Mouse (Mus musculus): ENCODE measurements around the gene Tulp3.

Tulp3 gene

DNA sequence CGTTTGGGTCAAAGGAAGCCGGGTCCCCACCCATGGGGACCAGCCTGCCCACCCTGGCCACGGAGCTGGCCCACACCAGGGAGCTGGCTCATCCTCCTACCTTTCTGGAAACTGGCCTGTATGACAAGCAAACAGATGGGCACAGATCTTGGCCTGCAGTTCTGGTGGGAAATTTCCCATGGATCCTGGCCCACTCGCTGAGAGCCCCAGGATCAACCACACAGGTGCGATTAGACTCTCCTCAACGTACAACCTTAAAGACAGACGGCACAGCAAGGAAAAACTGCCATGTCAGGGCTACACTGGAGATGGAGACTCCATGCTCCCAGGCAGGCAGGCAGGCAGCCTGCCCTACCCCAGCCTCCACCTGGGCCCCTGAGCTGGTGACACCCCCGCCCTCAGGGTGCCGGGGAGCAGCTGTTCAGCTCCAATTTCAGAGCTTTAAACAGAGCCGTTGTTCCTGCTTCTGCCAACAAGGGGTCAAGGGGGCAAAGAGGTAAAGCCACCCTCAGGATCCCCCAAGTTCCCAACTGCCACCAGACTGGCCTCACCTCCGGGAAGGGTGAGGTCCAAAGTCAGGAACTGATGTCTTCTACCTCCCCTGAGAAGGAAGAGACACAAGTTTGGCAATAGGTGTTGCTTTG lies 58.8 kb downstream of the Tulp3 start:
- DNase-seq (ENCODE audit: low spot score), result no peak

DNA sequence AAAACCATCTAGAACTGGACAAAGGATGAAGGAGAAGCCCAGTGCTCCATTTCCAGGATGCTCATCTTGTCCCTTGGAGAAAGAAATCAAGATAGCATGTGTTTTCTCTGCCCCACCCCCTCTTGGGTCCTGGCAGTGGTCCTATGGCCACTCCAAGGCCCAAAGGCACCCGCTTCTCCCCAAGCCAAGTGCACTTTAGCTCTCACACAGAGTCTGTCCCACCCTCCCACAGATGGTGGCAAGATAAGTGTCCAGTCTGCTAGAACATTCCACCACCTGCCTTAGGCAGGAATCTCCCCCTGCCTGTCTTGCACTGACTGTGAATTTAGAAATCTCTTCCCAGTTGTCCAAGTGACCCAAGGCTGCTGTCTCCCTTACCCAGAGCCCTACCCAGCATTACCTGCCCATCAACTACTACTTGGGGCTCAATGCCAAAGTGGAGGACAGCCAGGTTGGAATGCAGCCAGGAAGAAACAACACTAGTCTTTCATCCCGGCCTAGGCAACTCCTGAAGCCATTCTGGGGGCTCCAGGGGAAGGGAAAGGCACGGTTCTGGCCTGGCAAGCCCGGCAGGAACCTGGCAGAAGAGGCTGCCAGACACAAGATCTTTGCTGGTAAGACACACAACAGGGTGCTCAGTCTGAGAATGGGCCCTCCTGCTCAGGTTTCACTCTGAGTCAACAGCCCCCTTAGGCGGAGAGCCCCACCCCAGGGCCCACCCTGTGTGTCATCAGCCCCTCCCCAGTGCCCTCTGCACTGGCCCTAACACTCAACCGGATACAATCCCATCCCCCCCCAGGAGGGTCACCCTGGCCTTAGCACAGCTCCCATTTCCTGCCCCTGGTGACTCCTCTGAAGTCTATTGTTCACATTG lies 59.5 kb downstream of the Tulp3 start:
- no peak for DNase-seq (ENCODE audit: low spot score)

DNA sequence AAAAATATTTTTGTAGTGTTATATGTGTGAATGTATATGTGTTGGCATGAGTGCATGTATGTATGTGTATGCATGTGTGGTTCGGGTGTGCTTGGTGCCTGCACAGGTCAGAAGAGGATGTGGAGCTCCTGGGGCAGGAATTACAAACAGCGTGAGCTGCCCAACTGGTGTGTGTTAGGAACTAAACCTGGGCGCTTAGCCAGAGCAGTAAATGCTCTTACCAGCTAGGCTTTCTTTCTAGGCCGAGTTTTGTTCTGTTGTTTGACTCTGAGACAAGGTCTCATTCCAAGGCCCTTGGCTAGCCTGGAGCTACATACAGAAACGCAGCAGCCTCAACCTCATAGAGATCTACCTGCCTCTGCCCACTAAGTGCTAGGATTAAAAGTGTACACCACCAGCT lies 64.4 kb downstream of the Tulp3 start:
- DNase-seq (ENCODE audit: low spot score), result no peak

DNA sequence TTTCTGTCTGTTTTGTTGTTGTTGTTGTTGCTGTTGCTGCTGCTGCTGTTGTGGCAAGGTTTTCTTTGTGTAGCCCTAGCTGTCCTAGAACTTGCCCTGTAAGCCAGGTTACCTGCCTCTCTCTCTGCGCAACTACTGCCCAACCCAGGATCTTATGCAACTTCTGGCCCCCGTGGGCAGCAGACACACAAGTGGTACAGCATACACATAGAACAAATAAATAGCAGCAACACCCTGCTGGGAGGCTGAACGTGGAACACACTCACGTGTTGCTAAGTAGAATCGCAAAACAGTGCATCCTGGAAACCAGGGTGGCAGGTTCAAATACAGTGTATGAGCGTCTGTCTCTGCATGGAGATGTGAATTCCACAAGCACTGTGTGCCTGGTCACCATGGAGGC lies 67.0 kb downstream of the Tulp3 start:
- no peak for DNase-seq (ENCODE audit: low spot score)

DNA sequence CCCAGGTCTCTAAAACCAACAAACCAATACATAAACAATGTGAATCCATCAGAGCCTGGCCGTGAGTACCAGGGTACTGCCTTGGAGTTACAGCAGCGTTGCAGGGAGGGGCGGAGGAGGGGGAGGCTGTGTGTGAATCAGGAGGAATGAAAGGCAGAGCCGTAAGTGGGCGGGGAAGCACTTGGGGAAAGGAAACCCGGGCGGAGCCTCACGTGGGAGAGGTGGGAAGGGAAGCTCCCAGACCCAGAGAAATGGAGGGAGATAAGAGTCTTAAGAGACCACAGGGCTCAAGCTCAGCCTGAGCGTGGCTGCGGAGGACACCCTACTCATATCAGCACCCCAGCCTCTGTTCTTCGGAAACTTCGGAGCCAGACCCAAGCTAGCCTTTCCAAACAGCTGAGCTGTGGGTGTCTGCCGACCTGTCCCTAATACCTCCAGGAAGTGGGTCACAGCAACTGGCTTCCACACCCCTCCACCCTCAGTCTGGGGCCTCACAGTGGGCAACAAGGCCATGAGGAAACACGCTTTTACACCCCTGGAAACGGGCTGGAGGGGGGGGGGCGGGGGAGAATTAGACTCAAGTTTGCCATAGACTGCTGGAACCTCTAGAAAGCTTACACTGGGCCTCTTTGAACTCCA lies 69.7 kb downstream of the Tulp3 start:
- DNase-seq (ENCODE audit: low spot score), result no peak

DNA sequence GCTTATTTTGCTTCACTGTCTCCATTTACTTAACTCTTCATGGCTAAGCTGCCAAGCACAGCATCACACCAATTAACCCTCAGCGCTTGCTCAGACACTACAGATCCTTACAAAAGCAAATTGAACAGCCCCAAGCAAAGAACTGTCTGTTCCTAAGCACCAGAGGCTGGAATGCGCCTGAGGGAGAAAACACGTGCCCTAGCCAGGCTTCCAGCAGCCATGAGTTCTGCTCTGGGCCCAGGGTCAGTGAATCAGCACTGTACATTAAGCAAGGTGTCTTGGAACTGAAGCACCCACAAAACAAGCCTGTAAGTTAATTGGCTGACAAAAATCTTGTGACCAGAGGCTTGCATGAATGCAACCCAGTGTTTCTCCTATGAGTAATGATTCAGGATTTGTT lies 73.5 kb downstream of the Tulp3 start:
- no peak for DNase-seq (ENCODE audit: low spot score)

DNA sequence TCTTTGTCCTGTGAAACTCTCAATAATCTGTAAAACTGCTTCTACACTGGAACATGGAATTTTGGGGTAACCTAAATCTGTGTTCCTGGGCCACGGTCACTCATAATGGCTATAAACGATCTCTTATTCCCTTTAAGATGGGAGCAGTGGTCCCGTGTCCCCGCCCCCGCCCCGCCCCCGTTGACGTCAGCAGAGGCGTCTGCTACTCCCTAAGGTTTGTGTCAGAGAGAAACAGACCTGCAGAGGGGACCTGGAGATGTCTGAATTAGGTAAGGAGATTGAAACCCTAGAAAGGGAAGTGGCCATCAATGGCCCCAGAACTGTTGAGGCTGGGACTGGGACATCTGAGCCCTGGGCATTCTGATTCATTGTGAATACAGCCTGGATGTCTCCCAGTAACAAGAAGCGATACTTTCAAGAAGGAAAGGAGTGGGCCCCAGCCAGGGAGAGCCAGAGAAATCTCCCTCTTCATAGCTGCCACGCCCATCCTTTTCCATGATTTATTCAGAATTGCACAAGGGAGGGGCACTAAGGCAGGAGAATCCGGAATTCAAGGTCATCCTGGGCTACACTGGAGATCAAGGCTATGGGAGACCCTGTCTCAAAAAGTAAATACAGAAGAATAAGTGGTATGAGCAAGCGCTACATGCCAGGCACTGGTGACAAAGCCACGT lies 75.0 kb downstream of the Tulp3 start:
- DNase-seq (ENCODE audit: low spot score), result no peak

DNA sequence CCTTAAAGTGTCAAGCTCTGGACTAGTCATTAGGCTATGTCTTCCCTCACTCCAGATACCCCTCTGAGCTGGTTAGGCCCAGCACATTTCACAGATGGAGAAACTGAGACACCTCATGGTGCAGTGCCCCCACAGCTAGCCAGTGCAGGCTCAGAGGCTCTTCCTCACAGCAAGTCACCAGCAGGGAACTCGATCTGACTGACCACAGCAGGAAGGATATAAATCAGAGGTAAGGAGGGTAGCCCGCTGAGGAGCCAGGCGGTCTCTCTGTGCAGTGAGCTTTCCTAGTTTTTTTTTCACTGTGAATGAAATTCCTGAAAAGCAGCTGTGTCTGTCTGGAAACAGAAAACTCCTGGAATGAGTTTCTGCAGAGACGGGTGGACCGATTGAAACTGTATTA lies 76.0 kb downstream of the Tulp3 start:
- DNase-seq (ENCODE audit: low spot score), result no peak

DNA sequence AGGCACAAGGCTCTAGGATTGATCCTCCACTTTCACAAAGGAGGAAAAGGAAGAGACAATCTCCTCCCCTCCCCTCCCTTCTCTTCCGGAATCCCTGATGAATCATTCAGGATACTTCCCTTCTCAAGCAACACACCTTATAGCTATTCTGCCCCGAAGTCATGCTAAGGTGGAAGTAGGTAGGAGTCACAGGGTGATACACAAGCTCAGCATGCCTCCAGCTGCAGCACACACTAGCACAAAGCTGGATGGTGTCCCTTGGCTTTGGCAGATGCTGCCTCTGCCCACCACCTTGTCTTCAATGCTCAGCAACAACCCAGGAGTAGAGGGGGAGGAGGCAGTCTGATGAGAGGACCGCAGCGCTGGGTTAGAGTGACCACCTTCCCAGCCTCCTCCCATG lies 76.6 kb downstream of the Tulp3 start:
- no peak for DNase-seq (ENCODE audit: low spot score)

DNA sequence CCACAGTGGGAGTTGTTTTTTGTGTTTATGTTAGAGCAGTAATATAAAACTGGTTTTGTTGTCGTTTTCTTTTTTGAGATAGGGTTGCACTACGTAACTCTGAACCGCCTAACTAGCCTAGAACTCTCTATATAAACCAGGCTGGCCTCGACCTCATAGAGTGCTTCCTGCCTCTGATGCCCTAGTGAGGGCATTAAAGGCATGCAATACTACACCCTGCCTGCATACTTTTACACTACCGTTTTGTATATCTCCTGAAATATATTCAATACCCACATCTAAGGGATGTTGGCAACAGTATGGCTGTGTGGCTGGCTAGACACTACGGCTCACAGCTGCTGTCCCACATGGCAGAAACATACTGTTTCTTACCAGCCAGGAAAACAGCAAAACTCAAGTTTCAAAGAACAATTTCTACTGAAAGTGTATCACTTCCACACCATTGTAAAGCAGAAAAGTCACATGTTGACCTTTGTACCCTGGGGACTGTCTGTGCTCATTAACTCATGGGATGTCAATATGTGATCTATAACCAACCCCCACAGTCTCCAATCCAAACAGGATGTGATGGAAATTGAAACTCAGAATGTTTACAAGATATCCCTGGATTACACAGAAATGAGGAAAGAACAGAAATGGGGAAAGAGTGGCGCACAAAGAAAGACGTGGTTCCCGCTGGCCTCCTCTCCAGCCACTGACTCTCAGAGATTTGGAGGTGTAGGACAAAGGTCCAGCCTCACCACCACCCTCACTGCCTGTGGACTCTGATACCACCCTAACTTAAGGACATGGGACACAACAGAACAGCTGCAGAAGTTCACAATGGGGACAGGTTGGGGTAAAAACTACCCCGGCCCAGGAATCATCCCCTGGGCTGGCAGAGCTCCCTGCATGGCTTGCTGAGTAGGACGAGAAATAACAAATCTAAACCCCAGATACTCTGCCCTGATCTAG lies 78.2 kb downstream of the Tulp3 start:
- peak; percentile 47 for DNase-seq (ENCODE audit: low spot score)

DNA sequence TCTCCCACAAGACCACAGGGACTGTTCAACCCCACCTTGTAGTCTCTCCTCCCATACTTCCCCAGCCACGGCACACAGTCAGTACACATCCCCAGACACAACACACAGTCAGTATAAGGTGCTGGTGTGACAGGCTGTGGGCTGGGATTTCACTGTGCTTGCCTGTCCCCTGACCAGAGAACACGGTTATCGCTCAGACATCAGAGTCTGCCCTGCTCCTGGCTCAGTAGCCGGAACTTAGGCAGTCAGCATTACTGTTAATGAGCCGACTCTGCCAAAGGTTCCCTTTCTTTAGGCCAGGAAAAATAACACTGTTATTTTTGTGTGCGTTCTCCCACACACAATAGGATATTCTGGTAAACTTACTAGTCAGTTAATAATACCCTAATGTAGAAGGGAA lies 79.3 kb downstream of the Tulp3 start:
- DNase-seq (ENCODE audit: low spot score), result no peak

DNA sequence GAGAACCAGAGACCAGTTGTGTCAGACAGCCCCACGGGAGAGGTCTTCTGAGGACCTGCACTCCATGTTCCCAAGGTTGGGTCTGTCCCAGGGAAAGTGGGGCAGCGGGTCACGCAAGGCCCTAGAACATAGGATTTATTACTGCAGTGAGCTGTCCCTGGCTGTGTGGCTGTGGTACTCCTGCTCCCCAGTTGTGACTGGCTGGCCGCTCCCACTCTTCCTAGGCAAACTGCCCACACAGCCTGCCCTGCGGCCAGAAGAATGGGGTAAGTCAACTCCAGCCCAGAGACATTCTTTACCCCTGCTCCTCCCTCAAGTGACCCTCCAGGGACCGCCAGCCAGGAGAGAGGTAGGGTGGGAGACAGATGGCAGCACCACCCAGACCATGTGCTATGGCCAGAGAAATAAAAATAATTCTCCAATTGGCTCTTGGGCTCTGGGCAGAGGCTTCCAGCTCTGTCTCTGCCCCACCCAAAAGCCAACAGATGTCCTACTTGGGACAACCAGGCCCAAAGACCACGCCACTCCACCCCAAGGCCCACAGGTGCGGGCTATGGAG lies 80.1 kb downstream of the Tulp3 start:
- no peak for DNase-seq (ENCODE audit: low spot score)

DNA sequence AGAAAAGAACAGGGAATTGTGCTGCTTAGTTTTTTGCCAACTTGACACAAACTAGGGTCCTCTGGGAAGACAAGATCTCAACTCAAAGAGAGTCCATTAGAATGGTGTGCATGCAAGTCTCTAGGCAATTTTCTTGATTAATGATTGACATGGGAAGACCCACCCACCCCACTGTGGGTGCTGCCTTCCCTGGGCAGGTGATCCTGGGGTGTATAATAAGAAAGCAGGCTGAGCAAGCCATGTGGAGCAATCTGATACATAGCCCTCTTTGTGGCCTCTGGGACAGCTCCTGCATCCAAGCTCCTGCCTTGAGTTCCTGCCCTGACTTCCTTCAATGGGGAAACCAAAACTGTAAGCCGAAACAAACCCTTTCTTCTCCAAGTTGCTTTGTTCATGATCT lies 82.1 kb downstream of the Tulp3 start:
- no peak for DNase-seq (ENCODE audit: low spot score)

DNA sequence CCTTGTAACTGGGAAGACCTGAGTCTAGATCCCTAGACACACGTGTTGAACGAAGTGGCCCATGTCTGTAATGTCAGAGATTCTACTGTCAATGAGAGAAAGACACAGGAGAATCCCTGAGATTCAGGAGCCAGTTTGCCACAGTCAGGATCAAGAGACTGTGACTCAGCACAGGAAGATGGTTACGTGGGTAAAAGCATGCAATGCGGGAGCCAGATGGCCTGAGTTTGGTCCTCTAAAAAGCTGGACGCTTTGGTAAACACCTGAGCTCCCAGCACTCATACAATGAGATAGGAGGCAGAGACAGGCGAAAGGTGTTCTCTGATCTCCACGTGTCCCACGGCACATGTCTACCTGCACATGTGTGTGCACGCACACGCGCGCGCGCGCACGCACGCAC lies 82.9 kb downstream of the Tulp3 start:
- DNase-seq (ENCODE audit: low spot score), result no peak
